Mouse (Mus musculus): ENCODE data around the gene Ntm. TPM values are rescaled to one million over a fixed set of nuclear protein-coding genes. Genes with fewer than 3 reads are reported as not detected.

Gene Ntm
- total RNA-seq, 2 experiments from 2014 or later: 0.33 to 0.95 TPM

- no peak for DNase-seq
- intact Hi-C loops (cut with DNase I): no loop called here
Observed at GRCm38 (mm10) chr9:29236752-29237151, 726.2 kb downstream of the Ntm start.

GRCm38 (mm10) chr9:29227747-29228146 lies 735.2 kb downstream of the Ntm start:
- DNase-seq: no peak
- intact Hi-C loops (cut with DNase I): no loop called here
- no peak for TF ChIP-seq CTCF (IDR thresholded peaks at IDR 0.05)
- Histone ChIP-seq H3K4me3 (no peak overlapping the region), H3K27ac (no peak overlapping the region)

More at GRCm38 (mm10) chr9:29236752-29237151, 726.2 kb downstream of the Ntm start:
- TF ChIP-seq CTCF (IDR thresholded peaks at IDR 0.05): no peak
- no peak overlapping the region for H3K27ac ChIP-seq
- H3K4me3 ChIP-seq: no peak overlapping the region

DNA sequence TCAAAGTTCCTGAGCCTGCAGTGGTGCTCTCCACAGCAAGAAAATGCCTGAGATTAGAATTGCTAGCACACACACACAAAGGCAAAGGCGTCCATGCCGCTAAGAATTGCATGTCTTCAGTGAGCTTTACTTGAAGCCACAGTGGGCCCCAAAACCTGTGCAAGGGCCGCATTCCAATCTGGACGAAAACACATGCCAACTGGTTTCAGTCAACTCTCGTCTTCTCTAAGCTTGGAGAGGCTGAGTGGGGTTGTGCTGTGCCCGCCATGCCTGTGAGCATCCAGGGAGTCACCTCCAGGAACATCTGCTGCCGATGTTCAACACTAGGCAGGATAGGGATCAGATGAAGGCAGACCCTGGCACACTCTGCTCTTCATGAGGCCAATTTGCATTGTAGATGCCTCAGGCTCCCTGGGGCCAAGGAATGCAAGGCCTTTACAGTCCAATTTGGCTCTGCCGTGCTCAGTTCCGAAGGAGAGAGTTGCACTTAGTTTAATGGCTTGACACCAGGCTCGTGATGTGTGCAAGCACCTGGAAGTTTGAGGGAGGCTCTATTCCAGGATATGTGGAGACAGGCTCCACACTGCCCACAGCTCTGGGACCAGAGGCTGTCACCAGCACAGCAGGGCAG lies 739.9 kb downstream of the Ntm start:
- intact Hi-C loops (cut with DNase I): no loop called here
- no peak for TF ChIP-seq CTCF (IDR thresholded peaks at IDR 0.05)
- no peak for DNase-seq

GRCm38 (mm10) chr9:29220941-29221615 lies 741.9 kb downstream of the Ntm start:
- TF ChIP-seq CTCF (IDR thresholded peaks at IDR 0.05): no peak
- intact Hi-C loops (cut with DNase I): no loop called here
- H3K4me3 ChIP-seq: no peak overlapping the region
- H3K27ac ChIP-seq: no peak overlapping the region
- no peak for DNase-seq

More for the DNA sequence above, 739.9 kb downstream of the Ntm start:
- Histone ChIP-seq H3K4me3 (no peak overlapping the region), H3K27ac (no peak overlapping the region)

DNA sequence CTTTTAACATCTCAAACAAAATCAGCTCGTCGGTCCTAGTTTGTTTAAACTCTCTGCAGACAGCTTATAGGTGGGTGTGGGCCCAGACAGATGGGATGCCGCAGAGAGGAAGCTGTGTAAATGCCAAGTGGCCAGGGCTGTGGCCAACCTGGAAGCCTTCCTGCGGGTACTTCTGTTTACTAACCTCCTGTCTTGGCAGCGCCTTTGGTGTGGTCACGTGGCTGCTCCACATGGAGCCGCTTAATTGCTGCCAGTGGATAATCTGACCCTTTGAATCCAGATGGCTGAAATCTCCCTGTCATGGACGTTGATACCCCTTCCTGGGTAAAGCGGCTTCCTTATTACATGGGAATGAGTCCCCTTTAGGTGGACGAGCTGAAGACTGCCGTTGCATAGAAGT lies 742.4 kb downstream of the Ntm start:
- Histone ChIP-seq H3K4me3 (no peak overlapping the region), H3K27ac (no peak overlapping the region)
- TF ChIP-seq CTCF (IDR thresholded peaks at IDR 0.05): no peak
- intact Hi-C loops (cut with DNase I): no loop called here
- DNase-seq: peak; percentile 44

DNA sequence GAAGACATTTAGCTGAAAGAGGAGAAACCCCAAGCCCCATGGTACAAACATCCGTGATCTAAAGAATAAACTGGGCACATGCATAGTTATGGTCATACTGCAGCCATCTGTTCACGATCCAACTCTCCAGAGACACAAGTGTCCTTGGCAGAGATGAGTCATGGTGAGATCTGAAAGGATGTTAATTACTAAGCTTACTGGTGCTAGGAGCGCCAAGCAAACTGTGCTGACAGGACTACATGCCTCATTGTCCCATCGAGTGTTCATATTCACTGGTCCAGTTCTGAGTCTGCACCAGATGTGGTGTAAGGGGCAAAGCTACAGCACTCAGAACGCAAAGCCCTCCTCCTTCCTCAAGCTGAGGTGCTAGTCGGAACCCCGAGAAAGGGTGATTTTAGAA lies 745.0 kb downstream of the Ntm start:
- TF ChIP-seq CTCF (IDR thresholded peaks at IDR 0.05): no peak
- intact Hi-C loops (cut with DNase I): no loop called here
- DNase-seq: no peak
- no peak overlapping the region for H3K27ac ChIP-seq
- no peak overlapping the region for H3K4me3 ChIP-seq

DNA sequence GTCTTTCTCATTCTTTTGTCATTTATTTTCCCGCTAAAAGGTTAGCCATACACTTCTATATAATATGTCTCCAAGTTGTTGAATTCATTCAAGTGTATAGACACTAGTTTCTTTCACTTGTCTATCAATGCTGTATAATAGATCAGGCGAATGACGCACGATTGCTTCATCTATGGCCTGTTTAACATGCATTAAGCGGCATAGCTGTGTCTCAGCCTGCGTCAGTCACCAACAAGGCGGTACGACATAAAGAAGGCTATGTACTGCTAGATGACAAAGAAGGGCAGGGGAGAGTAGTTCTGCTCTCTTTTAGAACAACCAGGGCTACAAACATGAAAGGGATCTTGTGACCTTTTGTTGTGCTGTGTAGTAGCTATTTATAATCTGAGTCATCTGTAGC lies 746.4 kb downstream of the Ntm start:
- H3K4me3 ChIP-seq: no peak overlapping the region
- DNase-seq: no peak
- TF ChIP-seq CTCF (IDR thresholded peaks at IDR 0.05): no peak
- intact Hi-C loops (cut with DNase I): no loop called here
- H3K27ac ChIP-seq: no peak overlapping the region

DNA sequence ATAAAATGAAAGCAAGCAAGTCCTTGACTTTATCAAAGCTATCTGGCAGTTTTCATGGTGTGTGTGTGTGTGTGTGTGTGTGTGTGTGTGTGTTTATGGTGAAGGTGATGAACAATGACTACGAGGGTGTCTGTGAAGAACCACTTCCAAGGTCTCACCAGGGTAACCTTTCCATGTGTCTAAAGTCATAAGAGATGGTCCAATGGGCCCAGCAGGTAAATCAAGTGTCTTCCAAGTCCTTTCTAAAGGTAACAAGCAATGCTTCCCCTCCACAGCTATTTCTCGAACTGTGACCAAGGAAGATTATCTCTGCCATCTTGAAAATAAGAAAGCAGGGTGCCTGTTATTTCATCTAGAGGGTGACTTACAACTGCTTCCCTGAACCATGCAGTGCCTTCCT lies 747.1 kb downstream of the Ntm start:
- Histone ChIP-seq H3K4me3 (no peak overlapping the region), H3K27ac (no peak overlapping the region)
- intact Hi-C loops (cut with DNase I): no loop called here
- no peak for DNase-seq
- no peak for TF ChIP-seq CTCF (IDR thresholded peaks at IDR 0.05)

DNA sequence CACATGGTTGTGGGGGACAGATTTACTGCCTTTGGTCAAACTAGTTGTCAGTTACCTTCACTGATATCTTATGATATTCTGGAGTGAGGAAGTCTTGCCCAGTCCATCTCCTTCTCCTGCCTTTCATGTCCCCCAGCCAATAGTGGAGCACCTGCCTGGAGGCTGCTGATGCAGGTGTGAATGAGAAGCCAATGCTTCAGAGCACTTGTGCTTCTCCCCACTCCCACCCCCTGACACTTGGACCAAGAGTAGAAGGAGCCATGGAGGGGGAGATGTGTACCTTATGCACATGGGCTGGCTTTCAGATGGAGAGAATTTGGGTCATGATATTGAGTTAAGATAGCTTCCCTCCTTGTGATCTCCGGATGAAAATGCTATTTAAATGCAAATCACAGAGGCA lies 747.7 kb downstream of the Ntm start:
- no peak overlapping the region for H3K4me3 ChIP-seq
- TF ChIP-seq CTCF (IDR thresholded peaks at IDR 0.05): no peak
- H3K27ac ChIP-seq: no peak overlapping the region
- intact Hi-C loops (cut with DNase I): no loop called here
- DNase-seq: no peak

DNA sequence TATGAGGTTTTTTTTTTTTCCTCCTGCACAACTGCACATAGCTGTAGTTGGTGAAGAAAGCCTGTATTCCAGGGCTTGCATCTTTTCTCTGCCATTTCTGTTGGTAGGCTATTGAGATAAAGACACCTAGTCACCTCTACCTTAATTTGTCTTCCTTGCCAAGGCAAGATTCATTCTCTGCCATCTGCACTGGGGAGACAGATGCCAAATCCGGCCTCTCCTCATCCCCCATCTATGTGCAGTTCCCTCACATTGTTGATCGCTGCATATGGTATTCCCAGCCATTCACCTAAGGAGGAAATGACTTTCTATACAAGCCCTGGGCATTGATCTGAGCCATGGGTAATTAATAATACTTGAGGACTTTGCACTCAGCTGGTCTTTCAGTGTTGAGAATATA lies 753.7 kb downstream of the Ntm start:
- TF ChIP-seq CTCF (IDR thresholded peaks at IDR 0.05): no peak
- H3K4me3 ChIP-seq: no peak overlapping the region
- no peak overlapping the region for H3K27ac ChIP-seq
- intact Hi-C loops (cut with DNase I): no loop called here
- DNase-seq: no peak

DNA sequence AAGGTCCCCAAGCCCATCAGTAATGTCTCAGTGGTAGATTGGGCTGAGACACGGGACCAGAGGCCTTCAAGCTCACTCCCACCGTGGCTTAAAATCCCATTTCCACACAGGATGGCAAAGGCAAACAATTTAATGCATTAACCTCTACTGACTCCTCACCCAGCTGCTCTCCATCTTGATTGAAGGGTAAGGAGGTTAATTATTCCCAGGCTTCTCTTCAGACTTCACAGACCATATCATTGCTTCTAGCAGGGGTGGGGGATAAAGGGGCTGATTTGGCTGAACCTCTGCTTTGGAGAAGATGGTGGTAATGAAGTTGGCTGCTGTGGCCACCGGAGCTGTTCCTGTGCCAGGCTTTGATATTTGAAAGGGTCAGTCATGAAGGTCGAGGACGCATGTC lies 754.8 kb downstream of the Ntm start:
- no peak for DNase-seq
- TF ChIP-seq CTCF (IDR thresholded peaks at IDR 0.05): no peak
- intact Hi-C loops (cut with DNase I): no loop called here
- Histone ChIP-seq H3K27ac (no peak overlapping the region), H3K4me3 (no peak overlapping the region)

DNA sequence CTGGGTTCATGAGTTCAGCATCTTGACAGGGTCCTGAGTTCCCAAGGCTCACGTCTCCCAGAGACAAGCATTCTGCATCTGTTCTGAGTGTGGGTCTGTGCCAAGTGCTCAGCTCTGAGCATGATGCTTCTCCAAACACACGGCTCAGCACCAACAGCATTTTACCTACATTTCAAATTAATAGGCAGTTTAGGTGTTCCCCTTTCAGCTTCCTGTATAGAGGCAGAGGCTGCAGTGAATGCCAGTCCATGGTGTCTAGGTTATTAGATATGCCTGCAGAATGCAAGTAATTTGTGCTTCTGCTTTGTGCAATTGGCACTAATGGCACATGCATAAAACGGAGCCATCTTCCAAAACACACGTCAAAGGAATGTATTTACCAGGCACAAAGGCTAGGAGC lies 757.3 kb downstream of the Ntm start:
- intact Hi-C loops (cut with DNase I): no loop called here
- no peak for TF ChIP-seq CTCF (IDR thresholded peaks at IDR 0.05)
- no peak overlapping the region for H3K27ac ChIP-seq
- H3K4me3 ChIP-seq: no peak overlapping the region
- DNase-seq: no peak

DNA sequence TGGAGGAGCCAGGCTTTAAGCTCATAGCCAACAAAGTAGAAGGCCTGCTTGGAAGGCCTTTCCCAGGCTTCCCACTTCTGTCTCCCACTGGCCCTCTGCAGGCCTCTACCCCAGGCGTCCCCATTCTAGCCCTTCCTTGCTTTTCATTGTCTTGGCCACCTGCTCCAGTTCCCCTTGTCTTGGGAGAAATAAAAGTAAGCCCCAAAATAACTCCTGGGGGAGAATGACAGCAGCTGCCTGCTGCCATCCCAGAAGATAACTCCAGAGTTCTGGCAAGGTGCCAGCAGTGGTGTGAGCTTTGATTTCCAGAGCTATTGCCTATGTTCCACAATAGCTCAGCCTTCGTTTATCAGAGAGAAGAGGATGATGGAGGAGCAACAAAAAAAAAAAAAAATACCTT lies 760.7 kb downstream of the Ntm start:
- no peak overlapping the region for H3K27ac ChIP-seq
- no peak for DNase-seq

More for the DNA sequence above, 760.7 kb downstream of the Ntm start:
- H3K4me3 ChIP-seq: no peak overlapping the region
- intact Hi-C loops (cut with DNase I): loop anchor here (5.0 kb wide), 1 partner anchor 205 kb away; no protein-coding TSS in a partner anchor
- no peak for TF ChIP-seq CTCF (IDR thresholded peaks at IDR 0.05)
